Mouse (Mus musculus) adrenal gland, adult 18-20 months (tissue): ENCODE results near the gene Nop53. TPM values are rescaled to one million over a fixed set of nuclear protein-coding genes. Genes with fewer than 3 reads are reported as not detected.

Experiments used
- DNase-seq, 2 experiments: peaks; one replicate each; pipeline ENCODE4 v3.0.0; 2021 to 2022; ENCODE audit warnings: low spot score in 2 of 2
- long read RNA-seq, 2 experiments: library from polyadenylated mRNA; stranded (forward); transcript quantifications; one replicate each; pipeline ENCODE4 v2.0.0; 2021
- total RNA-seq, 2 experiments: library from RNA; stranded (reverse); gene quantifications; 1 replicate in 1 of 2; 2 replicates in 1 of 2; pipeline ENCODE4 v1.2.3; 2021

Gene Nop53
- 100 to 1,000 TPM; 181 to 185 TPM for total RNA-seq
- long read RNA-seq, experiment 1, transcript Nop53-201 (13 exons, 3,176 nt) = major isoform, 82 of 91 reads
- long read RNA-seq, experiment 1, partial matches to known transcripts = 6 of 91 reads
- long read RNA-seq, experiment 1, other reads (novel, unspliced or antisense) = 3 of 91 reads
- long read RNA-seq, experiment 2, transcript Nop53-201 (13 exons, 3,176 nt) = major isoform, 171 of 196 reads
- long read RNA-seq, experiment 2, partial matches to known transcripts = 18 of 196 reads
- long read RNA-seq, experiment 2, other reads (novel, unspliced or antisense) = 7 of 196 reads

DNA sequence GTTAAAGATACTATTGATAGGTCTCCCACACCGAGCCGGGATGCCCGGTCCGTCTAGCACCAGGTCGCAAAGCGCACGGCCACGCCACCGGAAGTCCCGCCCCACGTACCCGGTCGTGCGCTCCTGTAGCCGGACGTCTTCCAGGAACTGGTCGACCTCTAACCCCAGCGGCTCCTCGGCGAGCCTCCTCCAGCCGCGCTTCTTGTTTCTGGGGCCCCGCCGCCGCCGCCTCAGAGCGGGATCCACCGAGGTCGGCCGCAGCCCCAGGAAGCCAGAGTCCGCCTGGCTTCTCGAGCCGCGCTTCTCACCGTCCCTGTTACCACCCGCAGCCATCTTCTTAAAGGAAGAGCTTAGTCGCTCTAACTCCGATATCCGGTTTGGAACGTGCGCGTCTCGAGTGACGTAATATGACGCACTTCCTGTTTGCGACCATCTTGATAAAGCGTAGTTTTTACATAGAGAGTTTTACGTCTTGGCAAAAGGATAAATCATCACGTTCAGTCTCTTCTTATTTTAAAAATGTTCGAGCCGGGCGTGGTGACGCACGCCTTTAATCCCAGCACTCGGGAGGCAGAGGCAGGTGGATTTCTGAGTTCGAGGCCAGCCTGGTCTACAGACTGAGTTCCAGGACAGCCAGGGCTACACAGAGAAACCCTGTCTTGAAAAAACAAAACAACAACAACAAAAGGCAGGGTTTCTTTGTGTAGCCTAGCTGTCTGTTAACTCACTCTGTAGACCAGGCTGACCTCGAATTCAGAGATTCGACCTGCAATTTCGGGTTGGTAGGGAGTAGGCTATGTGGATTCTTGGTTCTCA is at the start of gene Nop53:
TSS of gene Nop53 (minus strand) at position 354 of the 816 bp plus-strand sequence.
- peak; percentile 89 to 90 for DNase-seq

DNA sequence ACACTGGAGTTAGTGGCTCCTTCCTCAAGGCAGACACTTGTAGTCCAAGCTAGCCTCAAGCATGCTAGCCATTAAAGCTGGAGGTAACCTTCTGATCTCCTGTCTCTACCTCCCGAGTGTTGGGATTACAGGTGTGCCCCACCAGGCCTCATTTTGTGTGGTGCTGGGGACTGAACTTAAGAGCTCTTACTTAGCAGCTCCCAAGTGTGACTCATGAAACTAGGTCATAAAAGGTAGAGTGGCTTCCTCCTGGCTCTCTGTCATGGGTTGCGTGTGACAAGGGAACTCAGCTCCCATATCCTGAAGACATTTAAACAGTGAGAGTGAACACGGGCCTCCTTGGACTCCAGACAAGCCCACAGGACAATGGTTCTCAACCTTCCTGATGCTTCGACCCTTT is 47.9 kb upstream of the Nop53 start:
- no peak for DNase-seq

- DNase-seq = no peak
Measured at GRCm38 (mm10) chr7:15993152-15993551, 47.3 kb upstream of the Nop53 start.

DNA sequence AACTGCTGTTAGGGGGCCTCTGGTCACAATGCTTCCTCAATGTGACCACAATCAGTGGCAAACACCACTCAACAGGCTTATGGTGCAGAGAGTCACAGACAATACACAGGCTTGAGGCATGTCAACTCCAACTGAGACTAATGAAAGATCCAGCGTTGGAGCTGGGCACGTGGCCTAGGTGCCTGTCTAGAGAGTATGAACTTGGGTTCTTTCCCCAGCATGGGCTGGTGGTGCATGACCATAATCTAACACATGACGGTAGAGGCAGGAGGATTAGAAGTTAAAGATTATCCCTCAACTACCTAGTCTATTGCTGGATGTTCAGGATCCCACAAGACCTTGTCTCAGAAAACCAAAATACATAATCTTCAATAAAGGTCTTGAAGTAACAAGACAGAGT is 45.9 kb upstream of the Nop53 start:
- no peak for DNase-seq

- no peak for DNase-seq
Measured at GRCm38 (mm10) chr7:15987661-15988356, 41.9 kb upstream of the Nop53 start.

DNA sequence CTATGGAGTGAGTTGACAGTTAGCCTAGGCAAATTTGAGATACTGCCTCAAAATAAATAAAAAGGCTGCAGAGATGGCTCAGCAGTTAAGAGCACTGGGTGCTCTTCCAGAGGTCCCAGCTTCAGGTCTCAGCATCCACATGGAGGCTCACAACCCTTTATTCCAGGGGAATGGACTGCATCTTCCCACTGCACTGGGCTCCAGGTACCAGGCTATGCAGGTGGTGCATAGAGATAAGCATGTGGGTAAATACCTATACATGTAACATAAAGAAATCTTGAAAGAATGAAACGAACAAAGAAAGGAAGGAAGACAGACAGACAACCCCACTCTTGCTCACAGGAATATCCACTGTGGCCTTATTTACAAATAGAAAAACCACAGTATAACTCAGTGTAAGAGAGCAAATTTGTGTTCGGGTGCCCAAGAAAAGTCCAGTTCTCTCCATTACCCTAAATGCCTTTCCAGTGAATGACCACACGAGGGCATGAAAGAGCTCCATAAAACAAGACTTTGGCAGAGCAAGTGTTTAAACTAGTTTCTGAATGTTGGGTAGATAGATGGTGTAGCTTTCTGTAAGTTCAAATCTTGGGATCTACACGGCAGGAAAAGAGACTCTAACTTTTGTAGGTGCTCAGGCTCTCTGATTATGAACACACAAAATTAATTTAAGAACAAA is 37.0 kb upstream of the Nop53 start:
- DNase-seq = no peak

DNA sequence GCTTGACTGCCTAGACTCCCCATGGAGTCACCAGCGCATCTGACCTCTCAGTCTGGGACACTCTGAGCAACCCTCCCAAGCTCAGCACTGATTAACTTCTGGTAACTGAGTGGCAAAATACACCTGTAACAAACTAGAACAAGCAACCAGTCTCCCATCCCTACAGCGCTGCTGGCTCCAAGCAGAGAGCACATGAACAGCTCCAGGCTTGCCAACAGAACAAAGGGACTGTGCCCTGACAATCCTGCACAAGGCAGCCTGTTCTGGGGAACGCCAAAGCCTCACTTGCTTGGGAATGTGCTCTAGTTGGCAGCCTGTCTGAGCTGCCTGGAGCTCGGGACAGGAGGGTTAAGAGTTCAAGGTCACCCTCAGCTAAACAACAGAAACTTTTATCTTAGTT is 35.7 kb upstream of the Nop53 start:
- no peak for DNase-seq

GRCm38 (mm10) chr7:15980246-15980645 is 34.4 kb upstream of the Nop53 start:
- no peak for DNase-seq

- peak in 1 of 2 experiments; percentile 50 for DNase-seq
Measured at GRCm38 (mm10) chr7:15975904-15976303, 30.0 kb upstream of the Nop53 start.

GRCm38 (mm10) chr7:15975451-15975850 is 29.6 kb upstream of the Nop53 start:
- DNase-seq = no peak

GRCm38 (mm10) chr7:15974712-15975111 is 28.8 kb upstream of the Nop53 start:
- DNase-seq = peak; percentile 60 to 68

DNA sequence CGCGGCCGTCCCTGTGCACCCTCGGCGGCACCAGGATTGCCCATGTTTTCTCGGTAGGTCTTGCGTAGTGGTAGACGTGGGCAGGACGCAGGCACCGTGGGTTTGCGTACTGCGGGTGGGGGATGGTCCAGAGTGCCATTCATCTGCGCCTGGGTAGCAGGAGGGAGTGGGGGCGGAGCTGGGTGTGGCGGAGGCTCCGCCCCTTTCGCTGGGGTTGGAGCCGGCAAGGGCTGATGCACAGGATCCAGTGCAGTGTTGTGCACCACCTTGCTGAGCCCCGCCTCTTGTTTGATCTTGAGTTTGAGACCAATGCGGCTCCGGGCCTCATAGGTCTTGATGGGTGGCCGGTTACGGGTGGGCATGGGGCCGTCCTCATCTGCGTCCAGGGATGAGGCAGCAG is 26.4 kb upstream of the Nop53 start:
- DNase-seq = no peak

GRCm38 (mm10) chr7:15969674-15970073 is 23.8 kb upstream of the Nop53 start:
- DNase-seq = no peak

DNA sequence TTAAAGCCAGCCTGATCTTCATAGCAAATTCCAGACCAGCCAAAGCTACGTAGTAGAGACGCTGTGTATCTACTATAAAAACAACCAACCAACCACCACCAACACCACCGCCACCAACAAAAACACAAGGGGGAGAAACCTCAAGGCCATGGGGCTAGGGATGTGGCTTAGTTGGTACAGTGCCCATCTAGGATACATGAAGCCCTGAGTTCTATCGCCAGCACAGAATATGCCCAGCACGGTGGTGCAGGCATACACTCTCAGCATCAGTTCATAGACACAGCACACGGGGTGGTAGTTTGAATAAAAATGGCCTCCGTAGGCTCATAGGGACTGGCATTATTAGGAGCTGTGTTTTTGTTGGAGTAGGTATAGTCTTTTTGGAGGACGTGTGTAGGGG is 22.4 kb upstream of the Nop53 start:
- no peak for DNase-seq

DNA sequence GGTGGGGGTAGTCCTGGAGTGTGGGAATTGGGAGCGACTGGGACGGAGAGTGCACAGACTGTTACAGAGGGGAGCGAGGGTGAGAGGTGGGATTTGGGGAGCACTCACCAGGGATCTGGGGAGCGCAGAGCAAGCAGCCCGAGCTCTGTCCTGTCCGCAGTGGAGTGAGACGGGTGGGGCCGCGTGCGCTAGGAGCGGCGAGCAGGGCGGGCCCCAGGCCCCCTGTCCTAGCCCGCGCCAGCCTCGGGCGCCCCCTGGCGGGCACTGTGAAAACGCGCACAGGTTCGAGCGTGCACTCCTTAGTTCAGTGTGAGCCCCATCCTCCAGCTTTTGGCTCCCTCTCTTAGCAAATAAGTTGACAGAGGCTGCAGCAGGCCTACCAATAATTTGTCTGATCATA is 21.4 kb upstream of the Nop53 start, which contains the start of gene Ehd2:
TSS of gene Ehd2 (minus strand) at position 256 of the 400 bp plus-strand sequence.
- peak; percentile 82 to 84 for DNase-seq

DNA sequence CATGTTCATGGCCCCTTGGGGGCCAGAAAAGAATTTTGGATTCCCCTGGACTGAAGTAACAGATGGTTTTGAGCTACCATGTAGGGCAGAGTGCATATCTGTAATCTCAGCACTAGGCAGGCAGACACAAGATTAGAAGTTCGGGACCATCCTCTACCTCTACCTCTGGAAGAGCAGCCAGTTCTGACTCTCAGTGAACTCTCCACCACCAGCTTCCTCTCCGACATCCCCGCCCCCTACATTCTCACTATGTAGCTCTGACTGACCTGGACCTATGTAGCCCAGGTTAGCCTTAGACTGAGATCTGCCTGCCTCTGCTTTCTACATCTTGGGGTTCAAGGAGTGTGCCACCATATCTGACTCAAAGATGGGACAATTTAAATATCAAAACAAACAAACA is 20.6 kb upstream of the Nop53 start:
- DNase-seq = no peak

DNA sequence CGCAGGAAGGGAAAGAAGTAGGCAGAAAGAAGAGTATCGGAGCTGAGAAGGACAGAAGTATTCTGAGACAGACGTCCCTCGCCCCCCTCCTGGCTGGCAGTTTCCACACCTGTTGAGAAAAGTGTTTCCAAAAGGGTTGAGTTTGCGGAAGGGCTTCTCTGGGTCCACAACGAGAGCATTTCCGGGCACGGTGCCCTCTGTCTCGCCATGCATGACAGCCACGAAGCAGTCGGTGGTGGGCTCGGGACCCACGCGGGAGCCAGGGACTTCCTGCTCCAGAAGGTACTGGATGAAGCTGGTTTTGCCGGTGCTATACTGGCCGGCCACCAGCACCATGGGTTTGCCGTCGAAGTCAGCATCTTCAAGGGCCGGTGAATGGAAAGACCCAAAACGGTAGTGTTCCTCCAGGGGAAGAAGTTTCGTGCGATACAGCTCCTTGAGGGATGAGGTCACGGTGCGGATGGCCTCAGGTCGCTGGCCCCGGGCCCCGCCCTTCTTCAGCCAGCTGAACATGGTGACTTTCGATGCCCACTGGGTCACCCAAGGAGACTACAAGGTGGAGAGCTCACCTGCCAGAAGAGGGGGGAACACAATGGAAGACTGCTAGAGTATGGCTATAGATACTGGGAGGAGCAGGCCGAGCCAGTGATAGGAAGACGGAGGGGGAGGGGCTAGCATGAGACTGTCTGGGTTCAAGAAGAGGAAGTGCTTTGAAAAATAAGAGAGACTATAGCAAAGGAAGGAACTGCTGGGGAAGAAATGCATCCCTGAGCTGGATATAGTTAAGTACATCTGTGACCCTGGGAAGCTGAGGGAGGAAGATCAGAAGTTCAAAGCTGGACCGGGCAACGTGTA is 18.2 kb upstream of the Nop53 start:
- no peak for DNase-seq

DNA sequence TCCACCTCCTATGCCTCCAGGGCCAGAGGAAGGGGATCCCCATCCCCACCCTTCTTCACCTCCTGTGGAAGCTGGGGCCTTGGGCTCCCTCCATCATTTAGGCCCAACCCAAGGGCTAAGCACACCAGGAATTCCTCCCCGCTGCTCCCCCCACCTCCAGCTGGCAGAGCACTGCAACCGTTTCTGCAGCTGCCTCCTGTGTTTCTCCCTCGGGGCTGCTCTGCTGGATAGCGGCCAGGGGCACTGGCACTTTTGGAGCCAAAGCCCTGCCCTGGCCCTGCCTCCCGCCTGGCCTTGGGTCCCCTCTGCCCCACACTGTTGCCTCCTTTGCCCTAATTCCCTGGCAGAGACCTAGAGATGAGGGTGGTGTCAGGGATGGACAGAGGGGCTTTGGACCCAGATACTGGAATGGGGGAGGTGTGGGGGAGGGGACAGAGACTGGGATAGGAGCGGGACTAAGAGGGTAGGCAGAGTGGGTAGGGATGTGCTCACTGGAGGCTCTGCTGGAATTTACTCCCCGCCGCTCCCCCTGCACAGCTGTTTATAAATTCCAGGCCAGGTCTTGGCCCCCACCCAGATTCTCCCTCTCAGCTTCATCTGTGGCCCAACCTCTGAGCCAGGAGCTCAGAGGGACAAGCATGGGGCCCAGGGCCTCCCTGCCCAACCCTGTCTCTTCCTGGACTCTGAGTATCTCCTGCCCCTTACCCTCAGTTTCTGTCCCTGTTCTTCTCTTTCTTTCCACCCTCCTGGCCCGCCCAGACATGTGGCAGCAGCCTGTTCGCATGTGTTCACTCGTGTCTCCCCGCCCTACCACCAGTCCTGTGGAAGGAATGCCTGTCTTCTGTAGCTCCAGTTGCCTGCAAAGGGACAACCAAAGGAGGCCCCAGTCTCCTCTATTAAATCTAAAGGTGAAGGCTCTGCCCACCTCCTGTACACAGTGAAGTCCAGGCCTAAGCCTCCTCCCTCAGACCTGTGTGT is 16.7 kb upstream of the Nop53 start:
- DNase-seq = peak; percentile 59 to 75

GRCm38 (mm10) chr7:15961798-15962197 is 15.9 kb upstream of the Nop53 start:
- no peak for DNase-seq
